Mouse (Mus musculus) C3H10T1/2 (cell line): Measurements from ENCODE around the gene Fbxl13. TPM values are rescaled to one million over a fixed set of nuclear protein-coding genes. Genes with fewer than 3 reads are reported as not detected.

Experiments used
- polyA plus RNA-seq, 2 experiments: library from polyadenylated mRNA; unstranded; fragments of >200 nt; fragmentation: generic; extraction: Trizol; gene quantifications; one replicate each; pipeline ENCODE4 v1.2.1; 2012; ENCODE audit warnings: missing spikeins in 2 of 2

Gene Fbxl13
- under 1 TPM; 0.04 to 0.12 TPM for polyA plus RNA-seq

DNA sequence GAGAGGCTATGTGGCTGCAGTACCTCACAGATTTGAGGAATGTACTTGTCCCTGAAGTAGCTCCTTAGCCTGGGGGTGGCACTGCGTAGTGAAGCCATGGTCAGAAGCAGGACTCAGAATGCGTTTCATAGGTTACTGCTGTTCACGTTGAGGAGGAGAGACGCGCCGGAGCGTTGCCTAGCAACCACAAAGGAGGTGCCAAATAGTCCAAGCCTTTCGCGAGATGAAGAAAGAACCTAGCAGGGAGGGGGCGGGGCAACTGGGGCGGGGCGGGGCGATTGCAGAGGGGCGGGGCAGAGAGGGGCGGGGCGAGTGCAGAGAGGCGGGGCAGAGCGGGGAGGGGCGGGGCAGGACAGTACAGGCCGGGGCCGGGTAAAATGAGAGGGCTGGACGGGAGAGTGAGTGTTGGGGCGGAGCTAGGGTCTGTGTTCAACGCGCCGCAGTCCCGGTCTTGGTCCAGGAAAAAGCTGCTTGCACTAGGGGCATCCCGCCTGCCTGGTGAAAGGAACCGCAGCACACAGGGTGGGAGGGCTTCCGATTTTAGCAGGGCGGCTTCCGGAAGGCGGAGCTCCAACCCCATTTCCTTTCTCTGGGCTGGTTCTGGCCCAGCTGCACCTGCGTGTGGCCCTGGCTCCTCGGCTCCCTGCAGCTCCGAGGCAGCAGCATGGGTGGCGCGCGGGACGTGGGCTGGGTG, at the start of gene Fbxl13, which contains the start of gene Armc10:
TSS of gene Fbxl13 (minus strand) at position 196 of the 694 bp plus-strand sequence.
TSS of gene Armc10 (plus strand) at position 375 of the 694 bp plus-strand sequence.

DNA sequence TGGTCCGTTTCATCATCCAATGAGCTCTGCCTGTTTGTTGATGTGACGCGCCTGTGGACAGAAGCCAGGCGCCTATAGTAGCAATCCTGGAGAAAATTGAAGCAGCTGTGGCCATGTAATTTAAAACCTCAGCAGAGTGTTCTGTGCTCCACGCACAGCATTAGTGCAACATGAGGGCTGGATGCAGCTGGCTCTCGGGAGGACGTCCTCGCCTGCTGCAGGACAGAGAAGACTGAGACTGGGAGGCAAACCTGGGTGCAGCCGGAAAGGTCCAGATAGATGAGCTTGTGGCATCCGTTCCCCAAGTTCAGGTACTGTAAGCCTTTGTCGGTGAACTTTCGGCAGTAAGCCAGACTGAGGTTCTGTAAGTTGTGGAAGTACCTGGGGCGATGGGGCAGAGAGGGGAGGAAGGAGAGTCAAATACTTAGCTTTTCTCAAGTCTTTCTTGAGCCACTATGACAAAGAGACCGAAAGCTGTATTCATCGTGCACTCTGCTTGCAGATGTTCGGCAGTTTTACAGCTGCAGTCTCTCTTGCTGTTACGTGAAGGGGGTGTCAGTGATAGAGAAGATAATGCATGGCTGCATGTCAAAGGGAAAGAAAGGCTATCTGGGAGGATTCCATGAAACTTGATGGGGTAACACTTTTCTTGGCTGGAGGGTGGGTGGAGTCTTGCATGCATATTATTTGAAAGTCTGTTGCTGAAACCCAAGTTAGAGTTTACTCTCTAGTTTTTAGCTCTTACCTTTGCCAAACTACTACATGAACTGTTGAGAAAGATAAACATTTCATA, 101.8 kb downstream of the Fbxl13 start, which contains the start of gene Lrrc17:
TSS of gene Lrrc17 (plus strand) at position 151 of the 793 bp plus-strand sequence.

Other genes with a start within 250 kb of the Fbxl13 start
- gene Ccdc146, start 221.0 kb downstream of the Fbxl13 start, polyA plus RNA-seq = under 1 TPM in 1 of 2 experiments, not detected in 1; 0.02 TPM
- 1 to 10 TPM in 1 of 2 experiments, under 1 TPM in 1; 0.40 to 2.8 TPM for gene Fam185a, start 220.7 kb downstream of the Fbxl13 start, polyA plus RNA-seq
- 10 to 100 TPM in 1 of 2 experiments, under 1 TPM in 1; 0.63 to 50.5 TPM for gene Lrrc17, start 102.1 kb downstream of the Fbxl13 start, polyA plus RNA-seq
- 10 to 100 TPM in 1 of 2 experiments, 1 to 10 TPM in 1; 2.7 to 22.1 TPM for gene Armc10, start 179 bp upstream of the Fbxl13 start, polyA plus RNA-seq
- 1 to 10 TPM in 1 of 2 experiments, under 1 TPM in 1; 0.15 to 1.4 TPM for gene Napepld, start 55.8 kb upstream of the Fbxl13 start, polyA plus RNA-seq
- gene Pmpcb, start 91.5 kb upstream of the Fbxl13 start, polyA plus RNA-seq = 10 to 100 TPM; 83.6 to 92.9 TPM
- gene Dnajc2, start 139.6 kb upstream of the Fbxl13 start, polyA plus RNA-seq = 1 to 10 TPM; 3.0 to 7.6 TPM
- 100 to 1,000 TPM; 128 to 130 TPM for gene Psmc2, start 139.6 kb upstream of the Fbxl13 start, polyA plus RNA-seq
- not detected for gene Slc26a5, start 220.0 kb upstream of the Fbxl13 start, polyA plus RNA-seq